Mouse (Mus musculus): ENCODE measurements around the gene Hipk3. TPM values are rescaled to one million over a fixed set of nuclear protein-coding genes. Genes with fewer than 3 reads are reported as not detected.
A peak's percentile ranks its signal among the peaks of the same experiment; 100 is the strongest.

The Hipk3 gene
- polyA plus RNA-seq, 1 experiment from 2014 or later = 13.6 TPM

DNA sequence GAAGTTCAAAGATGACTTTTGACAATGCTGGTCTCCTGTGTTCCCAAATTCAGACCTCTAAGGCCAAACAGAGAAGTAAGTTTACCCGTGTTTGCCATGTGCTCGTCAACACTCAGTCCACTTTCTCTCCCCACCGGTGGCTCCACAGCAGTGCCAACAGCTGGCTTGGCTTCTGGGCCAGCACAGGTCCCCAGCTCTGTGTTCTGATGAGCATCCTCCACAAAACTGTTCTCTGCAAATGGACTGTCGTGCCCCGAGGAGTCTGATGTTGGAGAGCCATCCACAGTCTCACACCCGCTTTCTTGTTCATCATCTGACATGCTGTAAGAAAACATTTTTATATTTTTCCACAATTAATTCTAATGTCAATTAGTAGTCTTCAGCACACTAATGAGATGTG is 63.2 kb downstream of the Hipk3 start:
- 91% methylated on average over 6 of the region's 6 CpGs for WGBS
- no peaks in the 10 kb centered on the region for H3K9me3 ChIP-seq (replicated peaks)
- no peak overlapping the region for H3K9ac ChIP-seq
- H3K4me3 ChIP-seq = no peak overlapping the region
- no peak for ATAC-seq (ENCODE audit: low FRiP score)
- no peak overlapping the region for H3K27ac ChIP-seq
- no peaks in the 10 kb centered on the region for H3K27me3 ChIP-seq
- H3K4me1 ChIP-seq = no peaks in the 10 kb centered on the region
- H3K36me3 ChIP-seq = peaks cover 44% of the 10 kb centered on the region
- no peak overlapping the region for H3K4me2 ChIP-seq (replicated peaks)

GRCm38 (mm10) chr2:104430566-104430965 is 63.7 kb downstream of the Hipk3 start:
- ATAC-seq (ENCODE audit: low FRiP score) = no peak
- H3K9ac ChIP-seq = no peak overlapping the region
- H3K27me3 ChIP-seq = no peaks in the 10 kb centered on the region
- no peaks in the 10 kb centered on the region for H3K9me3 ChIP-seq (replicated peaks)
- no peak overlapping the region for H3K27ac ChIP-seq
- 91% methylated on average over 5 of the region's 5 CpGs for WGBS
- H3K36me3 ChIP-seq = peaks cover 40% of the 10 kb centered on the region
- no peak overlapping the region for H3K4me2 ChIP-seq (replicated peaks)
- H3K4me1 ChIP-seq = no peaks in the 10 kb centered on the region
- H3K4me3 ChIP-seq = no peak overlapping the region

GRCm38 (mm10) chr2:104426112-104426511 is 68.1 kb downstream of the Hipk3 start:
- H3K9me3 ChIP-seq (replicated peaks) = no peaks in the 10 kb centered on the region
- H3K27ac ChIP-seq = no peak overlapping the region
- 90% methylated on average over 3 of the region's 3 CpGs for WGBS
- no peak for ATAC-seq (ENCODE audit: low FRiP score)
- peaks cover 20% of the 10 kb centered on the region for H3K36me3 ChIP-seq
- H3K4me2 ChIP-seq (replicated peaks) = no peak overlapping the region
- no peak overlapping the region for H3K4me3 ChIP-seq
- no peaks in the 10 kb centered on the region for H3K27me3 ChIP-seq
- H3K9ac ChIP-seq = no peak overlapping the region
- no peaks in the 10 kb centered on the region for H3K4me1 ChIP-seq

DNA sequence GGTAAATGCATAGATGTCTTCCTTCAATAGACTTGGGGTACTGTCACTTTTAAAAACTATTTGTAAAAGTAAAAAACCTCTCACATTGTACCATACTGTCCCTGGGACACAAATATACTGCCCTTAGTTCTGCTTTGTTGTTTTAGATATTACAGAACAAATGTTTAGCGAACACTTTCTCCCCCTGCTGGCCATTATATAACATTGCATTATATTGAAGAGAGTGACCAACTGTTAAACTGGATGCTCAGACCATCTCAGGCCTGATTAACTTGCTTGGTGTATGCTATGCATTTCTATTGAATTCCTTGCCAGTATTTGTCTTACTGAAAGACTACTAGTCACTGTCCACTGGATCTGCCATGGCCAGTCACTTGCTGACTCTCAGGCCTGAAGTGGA is 72.0 kb downstream of the Hipk3 start:
- H3K9me3 ChIP-seq (replicated peaks) = no peaks in the 10 kb centered on the region
- peak; percentile 8; the same call in 1 of the 2 replicates for ATAC-seq (ENCODE audit: low FRiP score)
- 6% methylated on average over 1 of the region's 1 CpGs for WGBS
- H3K27me3 ChIP-seq = no peaks in the 10 kb centered on the region
- H3K36me3 ChIP-seq = peaks cover 4% of the 10 kb centered on the region
- no peak overlapping the region for H3K9ac ChIP-seq
- H3K4me1 ChIP-seq = no peaks in the 10 kb centered on the region
- no peak overlapping the region for H3K4me2 ChIP-seq (replicated peaks)
- no peak overlapping the region for H3K4me3 ChIP-seq
- H3K27ac ChIP-seq = no peak overlapping the region

DNA sequence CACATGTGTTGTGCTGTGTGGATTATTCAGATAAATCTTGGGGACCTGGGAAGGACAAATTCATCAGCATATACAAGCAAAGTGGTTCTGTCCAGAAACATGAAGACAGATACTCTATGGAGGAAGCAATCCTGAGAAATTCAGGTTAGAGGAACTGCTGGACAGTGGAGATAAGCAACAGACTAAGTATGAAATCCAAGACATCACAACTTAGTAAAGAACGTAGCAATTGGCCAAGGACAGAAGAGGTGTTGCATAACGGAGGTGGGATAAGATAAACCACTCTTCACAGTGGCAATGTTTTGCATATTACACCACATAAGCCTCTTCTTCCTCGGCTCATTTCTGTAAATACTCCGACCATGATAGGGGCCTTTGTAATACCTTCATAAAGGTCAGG is 73.4 kb downstream of the Hipk3 start:
- Histone ChIP-seq H3K36me3 (peaks cover 4% of the 10 kb centered on the region), H3K27ac (no peak overlapping the region), H3K4me3 (no peak overlapping the region), H3K9ac (no peak overlapping the region), H3K4me2 (replicated peaks) (no peak overlapping the region), H3K9me3 (replicated peaks) (no peaks in the 10 kb centered on the region), H3K4me1 (no peaks in the 10 kb centered on the region), H3K27me3 (no peaks in the 10 kb centered on the region)
- WGBS = 92% methylated on average over 4 of the region's 4 CpGs
- no peak for ATAC-seq (ENCODE audit: low FRiP score)

GRCm38 (mm10) chr2:104419999-104420398 is 74.2 kb downstream of the Hipk3 start:
- Histone ChIP-seq H3K27ac (no peak overlapping the region), H3K27me3 (no peaks in the 10 kb centered on the region), H3K9me3 (replicated peaks) (no peaks in the 10 kb centered on the region), H3K36me3 (peaks cover 1% of the 10 kb centered on the region), H3K4me3 (no peak overlapping the region), H3K4me1 (no peaks in the 10 kb centered on the region), H3K9ac (no peak overlapping the region), H3K4me2 (replicated peaks) (no peak overlapping the region)
- ATAC-seq (ENCODE audit: low FRiP score) = no peak
- WGBS = 86% methylated on average over 1 of the region's 1 CpGs

- H3K36me3 ChIP-seq = no peaks in the 10 kb centered on the region
- no peaks in the 10 kb centered on the region for H3K27me3 ChIP-seq
- no peaks in the 10 kb centered on the region for H3K4me1 ChIP-seq
- no peak overlapping the region for H3K27ac ChIP-seq
- ATAC-seq (ENCODE audit: low FRiP score) = no peak
- H3K9me3 ChIP-seq (replicated peaks) = no peaks in the 10 kb centered on the region
- H3K9ac ChIP-seq = no peak overlapping the region
- WGBS = 76% methylated on average over 2 of the region's 2 CpGs
- no peak overlapping the region for H3K4me2 ChIP-seq (replicated peaks)
- no peak overlapping the region for H3K4me3 ChIP-seq
Measured at GRCm38 (mm10) chr2:104419411-104419810, 74.8 kb downstream of the Hipk3 start.

DNA sequence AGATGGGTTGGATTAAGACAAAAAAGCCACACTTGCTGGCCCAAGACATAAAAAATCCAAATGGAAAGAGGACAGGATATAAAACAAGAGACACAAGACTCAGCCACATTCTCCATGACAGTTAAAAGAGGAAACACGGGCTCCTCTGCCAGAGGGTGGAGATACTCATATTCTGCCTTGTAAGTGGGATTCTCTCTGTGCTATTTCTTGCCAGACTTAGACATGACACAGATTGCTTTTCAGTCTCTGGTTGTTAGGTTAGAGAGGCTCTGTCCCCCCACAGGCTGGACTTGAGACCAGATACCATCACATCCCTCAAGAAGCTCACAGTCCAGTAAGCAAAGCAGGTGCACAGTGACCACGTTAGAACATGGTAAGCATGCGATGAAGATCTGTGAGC is 81.2 kb downstream of the Hipk3 start:
- Histone ChIP-seq H3K4me2 (replicated peaks) (no peak overlapping the region), H3K4me1 (peaks cover 8% of the 10 kb centered on the region), H3K36me3 (no peaks in the 10 kb centered on the region), H3K27ac (no peak overlapping the region), H3K9me3 (replicated peaks) (no peaks in the 10 kb centered on the region), H3K4me3 (no peak overlapping the region), H3K9ac (no peak overlapping the region), H3K27me3 (peaks cover 43% of the 10 kb centered on the region)
- no peak for ATAC-seq (ENCODE audit: low FRiP score)
- 84% methylated on average over 3 of the region's 3 CpGs for WGBS

GRCm38 (mm10) chr2:104412496-104412895 is 81.8 kb downstream of the Hipk3 start:
- Histone ChIP-seq H3K4me2 (replicated peaks) (no peak overlapping the region), H3K9ac (no peak overlapping the region), H3K4me1 (peaks cover 12% of the 10 kb centered on the region), H3K27me3 (peaks cover 48% of the 10 kb centered on the region), H3K4me3 (no peak overlapping the region), H3K36me3 (no peaks in the 10 kb centered on the region), H3K27ac (no peak overlapping the region), H3K9me3 (replicated peaks) (no peaks in the 10 kb centered on the region)
- ATAC-seq (ENCODE audit: low FRiP score) = no peak
- WGBS = 37% methylated on average over 4 of the region's 4 CpGs

- WGBS = 92% methylated on average over 7 of the region's 7 CpGs
- no peak for ATAC-seq (ENCODE audit: low FRiP score)
- Histone ChIP-seq H3K36me3 (no peaks in the 10 kb centered on the region), H3K27ac (no peak overlapping the region), H3K4me2 (replicated peaks) (no peak overlapping the region), H3K4me3 (no peak overlapping the region), H3K4me1 (peaks cover 17% of the 10 kb centered on the region), H3K27me3 (peaks cover 55% of the 10 kb centered on the region), H3K9ac (no peak overlapping the region), H3K9me3 (replicated peaks) (no peaks in the 10 kb centered on the region)
Measured at GRCm38 (mm10) chr2:104411806-104412205, 82.4 kb downstream of the Hipk3 start.

DNA sequence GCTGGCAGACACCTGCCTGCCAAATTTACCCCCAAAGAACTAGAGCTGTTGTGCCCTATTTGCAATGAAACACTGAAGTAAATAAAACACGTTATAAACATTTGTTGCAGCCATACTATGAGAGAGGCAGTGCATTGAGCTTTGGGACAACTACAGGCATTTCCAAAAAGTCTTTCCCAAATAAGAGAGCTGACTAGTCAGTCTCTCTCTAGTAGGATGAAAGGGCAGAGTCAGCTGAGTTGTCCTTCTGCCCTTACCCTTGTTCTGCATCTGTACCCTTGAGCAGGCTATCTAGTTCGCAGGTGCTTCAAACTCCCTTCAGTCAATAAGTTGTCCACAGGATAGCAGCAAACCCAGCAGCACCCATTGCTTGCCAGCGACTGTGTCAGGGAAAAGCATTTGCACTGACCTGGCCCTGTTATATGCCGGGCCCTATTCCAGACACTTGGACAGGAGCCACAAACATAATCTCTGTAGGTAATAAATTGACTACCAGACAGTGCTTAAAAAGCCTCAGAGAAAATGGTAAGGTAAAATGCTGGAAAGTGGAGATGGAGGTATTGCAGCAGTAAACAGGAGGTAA is 83.2 kb downstream of the Hipk3 start, which contains the start of gene D430041D05Rik:
Gene D430041D05Rik (minus strand): TSS at position 51 of the 583 bp plus-strand sequence.
- Histone ChIP-seq H3K9me3 (replicated peaks) (no peaks in the 10 kb centered on the region), H3K27me3 (peaks cover 55% of the 10 kb centered on the region), H3K4me1 (peaks cover 18% of the 10 kb centered on the region), H3K9ac (peak within 1 kb of the TSS; percentile 86), H3K36me3 (no peaks in the 10 kb centered on the region), H3K4me3 (peak within 1 kb of the TSS; percentile 74), H3K4me2 (replicated peaks) (peak within 1 kb of the TSS; percentile 94), H3K27ac (peak within 1 kb of the TSS; percentile 87)
- 63% methylated on average over 4 of the region's 4 CpGs for WGBS
- no peak for ATAC-seq (ENCODE audit: low FRiP score)

- peak overlapping the region; percentile 86 for H3K9ac ChIP-seq
- peak overlapping the region; percentile 87 for H3K27ac ChIP-seq
- peak overlapping the region; percentile 74 for H3K4me3 ChIP-seq
- H3K4me1 ChIP-seq = peaks cover 18% of the 10 kb centered on the region
- peaks cover 55% of the 10 kb centered on the region for H3K27me3 ChIP-seq
- under 1% methylated on average over 111 of the region's 111 CpGs for WGBS
- peak; percentile 93 for ATAC-seq (ENCODE audit: low FRiP score)
- H3K9me3 ChIP-seq (replicated peaks) = no peaks in the 10 kb centered on the region
- H3K4me2 ChIP-seq (replicated peaks) = peak overlapping the region; percentile 94
- H3K36me3 ChIP-seq = no peaks in the 10 kb centered on the region
Measured at GRCm38 (mm10) chr2:104409851-104410821, 84.1 kb downstream of the Hipk3 start.

Data from hindbrain, embryonic 12.5 days (tissue).